Mouse (Mus musculus) heart, postnatal 14 days (tissue): ENCODE measurements around the gene Mcf2. TPM values are rescaled to one million over a fixed set of nuclear protein-coding genes. Genes with fewer than 3 reads are reported as not detected.

Experiments used
- total RNA-seq, 2 experiments: library from RNA; stranded (reverse); gene quantifications; 2 replicates each; pipeline ENCODE4 v1.2.3; 2021

Gene Mcf2
- total RNA-seq, 2 experiments from 2014 or later: 0.12 TPM; not detected in 1

Other genes starting within 250 kb of the Mcf2 start
- not detected for gene F9, start 179.6 kb downstream of the Mcf2 start, total RNA-seq